Mouse (Mus musculus): ENCODE results near the gene Isca1. TPM values are rescaled to one million over a fixed set of nuclear protein-coding genes. Genes with fewer than 3 reads are reported as not detected.

Gene Isca1
- polyA plus RNA-seq, 1 experiment from 2014 or later, result 135 TPM

DNA sequence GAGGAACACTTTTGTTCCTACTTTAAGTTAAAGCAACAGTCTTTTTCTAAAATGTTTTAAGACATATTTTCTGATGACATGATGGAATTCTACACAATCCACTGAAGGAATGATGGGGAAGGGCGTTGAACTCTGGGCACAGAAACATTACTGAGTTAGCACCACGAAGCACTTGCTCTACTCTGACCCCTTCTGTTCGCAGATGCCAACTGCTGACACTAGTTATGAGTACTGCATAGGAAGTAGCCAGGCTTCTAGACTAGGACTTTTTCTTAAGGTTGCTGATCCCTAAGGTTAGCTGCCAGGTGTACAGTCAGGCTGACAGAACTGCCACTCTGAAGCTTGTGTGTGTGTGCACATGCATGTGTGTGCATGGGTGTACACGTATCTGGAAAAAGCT is 9.6 kb upstream of the Isca1 start:
- Histone ChIP-seq H3K4me2 (ENCODE audit: low read depth, low read length) (no peak overlapping the region), H3K9ac (replicated peaks) (no peak overlapping the region), H3K9me3 (ENCODE audit: low read length) (no peaks in the 10 kb centered on the region), H3K27ac (ENCODE audit: low read depth) (no peak overlapping the region), H3K36me3 (replicated peaks; ENCODE audit: insufficient read depth, low read length) (peaks cover 92% of the 10 kb centered on the region), H3K27me3 (ENCODE audit: insufficient read depth, low read length) (no peaks in the 10 kb centered on the region), H3K4me1 (ENCODE audit: insufficient read depth) (peaks cover 10% of the 10 kb centered on the region; the same call in 1 of the 2 replicates), H3K4me3 (ENCODE audit: low read depth, low read length) (no peak overlapping the region)
- WGBS (ENCODE audit: insufficient replicate concordance), result 82% methylated on average over 4 of the region's 4 CpGs
- ATAC-seq (peak; percentile 30; the same call in 1 of the 2 replicates), DNase-seq (no peak)
- TF ChIP-seq EP300 (IDR thresholded peaks at IDR 0.05; ENCODE audit: low read depth) (no peak), CTCF (IDR thresholded peaks at IDR 0.05; ENCODE audit: low read depth) (peak; percentile 60)

DNA sequence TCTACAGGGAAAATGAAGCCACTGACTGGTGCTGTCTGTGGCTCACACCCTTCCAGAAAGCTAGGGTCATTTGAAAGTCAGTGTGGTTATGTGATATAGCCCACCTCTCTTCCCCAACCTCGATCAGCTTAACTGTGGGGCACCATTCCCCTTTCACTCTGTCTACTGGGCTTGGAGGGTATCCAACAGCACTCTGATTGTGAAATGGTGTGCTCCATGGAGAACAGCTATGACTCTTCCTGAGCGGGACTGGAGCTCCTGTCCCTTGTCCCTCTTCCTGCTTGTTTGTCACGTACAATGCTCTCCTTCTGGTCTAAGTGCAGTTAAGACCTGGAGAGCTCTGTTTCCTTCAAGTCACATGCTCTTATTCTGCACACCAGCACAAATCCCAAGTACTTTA is 5.6 kb upstream of the Isca1 start:
- DNase-seq (peak; percentile 59), ATAC-seq (peak; percentile 22; the same call in 1 of the 2 replicates)
- Histone ChIP-seq H3K27ac (ENCODE audit: low read depth) (peak overlapping the region; percentile 65), H3K27me3 (ENCODE audit: insufficient read depth, low read length) (no peaks in the 10 kb centered on the region), H3K4me3 (ENCODE audit: low read depth, low read length) (no peak overlapping the region), H3K4me1 (ENCODE audit: insufficient read depth) (peaks cover 24% of the 10 kb centered on the region), H3K9ac (replicated peaks) (no peak overlapping the region), H3K4me2 (ENCODE audit: low read depth, low read length) (no peak overlapping the region), H3K36me3 (replicated peaks; ENCODE audit: insufficient read depth, low read length) (peaks cover 75% of the 10 kb centered on the region), H3K9me3 (ENCODE audit: low read length) (no peaks in the 10 kb centered on the region)
- TF ChIP-seq CTCF (IDR thresholded peaks at IDR 0.05; ENCODE audit: low read depth) (no peak), EP300 (IDR thresholded peaks at IDR 0.05; ENCODE audit: low read depth) (no peak)
- 54% methylated on average over 3 of the region's 3 CpGs for WGBS (ENCODE audit: insufficient replicate concordance)

- Histone ChIP-seq H3K9me3 (ENCODE audit: low read length) (no peaks in the 10 kb centered on the region), H3K9ac (replicated peaks) (peak overlapping the region; percentile 87), H3K4me2 (ENCODE audit: low read depth, low read length) (peak overlapping the region; percentile 77), H3K4me3 (ENCODE audit: low read depth, low read length) (no peak overlapping the region), H3K27me3 (ENCODE audit: insufficient read depth, low read length) (no peaks in the 10 kb centered on the region), H3K36me3 (replicated peaks; ENCODE audit: insufficient read depth, low read length) (peaks cover 46% of the 10 kb centered on the region), H3K27ac (ENCODE audit: low read depth) (peak overlapping the region; percentile 99), H3K4me1 (ENCODE audit: insufficient read depth) (peaks cover 44% of the 10 kb centered on the region)
- TF ChIP-seq EP300 (IDR thresholded peaks at IDR 0.05; ENCODE audit: low read depth), result peak; percentile 28; the same call in 1 of the 2 replicates
- TF ChIP-seq CTCF (IDR thresholded peaks at IDR 0.05; ENCODE audit: low read depth), result no peak
- peak; percentile 15 for ATAC-seq
- peak; percentile 81 for DNase-seq
- 12% methylated on average over 9 of the region's 9 CpGs for WGBS (ENCODE audit: insufficient replicate concordance)
These were observed 1.6 kb upstream of the Isca1 start for GRCm38 (mm10) chr13:59771257-59771656.

DNA sequence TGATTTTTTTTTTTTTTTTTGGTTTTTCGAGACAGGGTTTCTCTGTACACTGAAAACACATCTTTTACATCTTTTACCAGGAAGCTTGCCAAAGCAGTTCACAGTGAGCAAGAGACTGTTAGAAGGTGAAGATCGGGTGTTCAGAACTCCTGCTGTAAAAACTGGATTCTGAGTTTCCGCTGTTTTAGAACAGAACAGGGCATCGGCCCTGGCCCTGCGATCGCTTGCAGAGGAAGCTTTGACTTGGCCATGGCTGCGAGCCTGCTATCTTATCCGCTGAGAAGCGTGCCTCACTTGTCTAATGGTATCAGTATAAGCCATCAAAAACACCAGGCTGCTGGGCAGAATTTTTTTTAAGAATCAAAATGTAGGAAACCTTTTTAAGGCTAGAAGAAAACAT is 1.2 kb upstream of the Isca1 start:
- Histone ChIP-seq H3K4me1 (ENCODE audit: insufficient read depth) (peaks cover 44% of the 10 kb centered on the region), H3K4me3 (ENCODE audit: low read depth, low read length) (peak overlapping the region; percentile 85), H3K36me3 (replicated peaks; ENCODE audit: insufficient read depth, low read length) (peaks cover 42% of the 10 kb centered on the region), H3K4me2 (ENCODE audit: low read depth, low read length) (peak overlapping the region; percentile 77), H3K27ac (ENCODE audit: low read depth) (peak overlapping the region; percentile 99), H3K9me3 (ENCODE audit: low read length) (no peaks in the 10 kb centered on the region), H3K9ac (replicated peaks) (peak overlapping the region; percentile 87), H3K27me3 (ENCODE audit: insufficient read depth, low read length) (no peaks in the 10 kb centered on the region)
- WGBS (ENCODE audit: insufficient replicate concordance), result 28% methylated on average over 9 of the region's 9 CpGs
- TF ChIP-seq CTCF (IDR thresholded peaks at IDR 0.05; ENCODE audit: low read depth) (no peak), EP300 (IDR thresholded peaks at IDR 0.05; ENCODE audit: low read depth) (no peak)
- DNase-seq (peak; percentile 42), ATAC-seq (no peak)

DNA sequence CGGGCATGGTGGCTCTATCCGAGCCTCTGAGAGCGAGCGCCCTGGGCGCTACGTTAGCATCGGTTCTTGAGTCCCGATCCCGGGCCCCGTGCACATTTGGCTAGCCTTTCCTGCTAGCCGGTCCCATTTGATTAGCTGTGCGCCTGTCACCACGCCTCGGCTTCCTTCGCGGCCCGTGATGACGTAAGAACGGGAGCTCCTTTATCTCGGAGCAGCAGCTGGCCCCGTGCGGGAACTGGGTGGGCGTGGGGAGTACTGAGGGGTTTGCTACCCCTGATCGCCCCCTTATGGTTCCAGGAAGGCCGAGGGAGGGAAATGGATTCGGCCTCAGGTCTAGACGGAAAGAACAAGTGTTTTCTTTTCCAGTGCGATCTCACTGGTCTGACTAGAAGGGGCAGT is 553 bp upstream of the Isca1 start:
- H3K9ac ChIP-seq (replicated peaks), result peak overlapping the region; percentile 87
- peak overlapping the region; percentile 85 for H3K4me3 ChIP-seq (ENCODE audit: low read depth, low read length)
- no peaks in the 10 kb centered on the region for H3K9me3 ChIP-seq (ENCODE audit: low read length)
- TF ChIP-seq EP300 (IDR thresholded peaks at IDR 0.05; ENCODE audit: low read depth) (peak; percentile 95), CTCF (IDR thresholded peaks at IDR 0.05; ENCODE audit: low read depth) (peak; percentile 63)
- peaks cover 46% of the 10 kb centered on the region for H3K4me1 ChIP-seq (ENCODE audit: insufficient read depth)
- peak; percentile 79 for ATAC-seq
- peak; percentile 93 for DNase-seq
- H3K27me3 ChIP-seq (ENCODE audit: insufficient read depth, low read length), result no peaks in the 10 kb centered on the region
- peak overlapping the region; percentile 99 for H3K27ac ChIP-seq (ENCODE audit: low read depth)
- peak overlapping the region; percentile 77 for H3K4me2 ChIP-seq (ENCODE audit: low read depth, low read length)
- peaks cover 35% of the 10 kb centered on the region for H3K36me3 ChIP-seq (replicated peaks; ENCODE audit: insufficient read depth, low read length)
- under 1% methylated on average over 28 of the region's 28 CpGs for WGBS (ENCODE audit: insufficient replicate concordance)

GRCm38 (mm10) chr13:59768531-59768930 is 1.1 kb downstream of the Isca1 start:
- Histone ChIP-seq H3K4me3 (ENCODE audit: low read depth, low read length) (peak overlapping the region; percentile 85), H3K9ac (replicated peaks) (peak overlapping the region; percentile 87), H3K9me3 (ENCODE audit: low read length) (no peaks in the 10 kb centered on the region), H3K4me2 (ENCODE audit: low read depth, low read length) (peak overlapping the region; percentile 68), H3K36me3 (replicated peaks; ENCODE audit: insufficient read depth, low read length) (peaks cover 30% of the 10 kb centered on the region), H3K27ac (ENCODE audit: low read depth) (peak overlapping the region; percentile 99), H3K4me1 (ENCODE audit: insufficient read depth) (peaks cover 46% of the 10 kb centered on the region), H3K27me3 (ENCODE audit: insufficient read depth, low read length) (no peaks in the 10 kb centered on the region)
- TF ChIP-seq EP300 (IDR thresholded peaks at IDR 0.05; ENCODE audit: low read depth), result no peak
- TF ChIP-seq CTCF (IDR thresholded peaks at IDR 0.05; ENCODE audit: low read depth), result no peak
- 17% methylated on average over 13 of the region's 13 CpGs for WGBS (ENCODE audit: insufficient replicate concordance)
- DNase-seq (no peak), ATAC-seq (no peak)

Measured in liver, postnatal 0 days (tissue).